Mouse (Mus musculus) layer of hippocampus, adult 18-20 months (tissue): Measurements from ENCODE around the gene Snta1. TPM values are rescaled to one million over a fixed set of nuclear protein-coding genes. Genes with fewer than 3 reads are reported as not detected.
A peak's percentile ranks its signal among the peaks of the same experiment; 100 is the strongest.

Source experiments
- DNase-seq, 2 experiments: peaks; one replicate each; pipeline ENCODE4 v3.0.0; 2022; ENCODE audit warnings: low spot score in 2 of 2
- total RNA-seq, 2 experiments: library from RNA; stranded (reverse); gene quantifications; 2 replicates each; pipeline ENCODE4 v1.2.3; 2021

Gene Snta1
- total RNA-seq, 2 experiments from 2014 or later = 45.3 to 47.7 TPM

DNA sequence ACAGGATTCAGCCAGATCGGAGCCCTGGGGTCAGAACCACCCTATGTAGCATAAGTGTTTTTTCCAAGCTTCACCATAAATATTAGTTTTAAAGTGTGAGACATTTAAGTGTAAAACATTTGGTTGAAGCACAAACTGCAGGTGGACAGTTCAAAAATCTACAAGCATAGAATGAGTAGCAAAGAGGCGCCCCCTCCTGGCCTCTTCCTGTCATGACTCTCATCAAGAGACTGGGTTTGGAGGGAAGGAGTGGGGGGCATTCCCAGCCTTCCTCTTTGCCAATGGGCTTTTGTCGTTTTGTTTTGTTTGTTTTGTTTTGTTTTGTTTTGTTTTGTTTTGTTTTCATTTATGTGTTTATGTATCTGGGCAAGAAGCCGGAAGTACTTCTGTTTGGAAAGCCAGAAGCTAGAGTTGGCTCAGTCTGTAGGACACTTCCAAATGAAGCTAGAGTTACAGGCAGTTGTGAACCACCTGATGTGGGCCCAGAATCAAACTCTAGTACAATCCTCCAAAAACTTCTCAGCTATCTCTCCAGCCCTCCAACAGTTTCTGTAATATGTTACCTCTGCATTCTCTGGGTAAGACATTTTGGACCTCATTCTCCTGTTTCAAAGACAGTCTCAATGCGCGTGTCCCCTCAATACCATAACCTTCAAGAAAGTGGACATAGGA, 33.8 kb downstream of the Snta1 start:
- DNase-seq = peak in 1 of 2 experiments; percentile 77

DNA sequence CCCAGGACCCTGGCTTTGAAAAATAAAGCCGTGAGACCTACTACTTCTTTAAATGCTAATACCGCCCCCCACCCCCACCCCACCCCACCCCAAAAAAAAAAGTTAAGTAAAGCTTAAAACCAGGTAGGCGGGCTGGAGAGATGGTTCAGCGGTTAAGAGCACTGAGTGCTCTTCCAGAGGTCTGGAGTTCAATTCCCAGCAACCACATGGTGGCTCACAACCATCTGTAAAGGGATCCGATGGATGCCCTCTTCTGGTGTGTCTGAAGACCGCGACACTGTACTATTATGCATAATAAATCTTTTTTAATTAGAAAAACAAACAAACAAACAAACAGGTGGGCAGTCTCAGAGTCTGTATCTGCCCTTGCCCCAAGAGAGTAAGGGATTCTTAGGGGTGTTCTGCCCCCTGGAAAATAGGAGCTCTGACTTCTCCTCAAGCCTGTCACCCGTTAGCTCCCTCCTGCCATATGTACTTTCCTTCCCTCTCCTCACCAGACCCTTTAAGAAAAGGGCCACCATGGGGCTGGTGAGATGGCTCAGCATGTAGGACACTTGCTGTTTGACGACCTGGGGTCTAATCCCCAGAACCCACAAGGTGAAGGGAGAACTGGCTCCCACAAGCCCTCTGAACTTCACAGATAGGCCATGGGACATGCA, 34.9 kb downstream of the Snta1 start, which contains the start of gene Cdk5rap1:
Gene Cdk5rap1 (minus strand): TSS at position 169 of the 659 bp plus-strand sequence.
- no peak for DNase-seq

DNA sequence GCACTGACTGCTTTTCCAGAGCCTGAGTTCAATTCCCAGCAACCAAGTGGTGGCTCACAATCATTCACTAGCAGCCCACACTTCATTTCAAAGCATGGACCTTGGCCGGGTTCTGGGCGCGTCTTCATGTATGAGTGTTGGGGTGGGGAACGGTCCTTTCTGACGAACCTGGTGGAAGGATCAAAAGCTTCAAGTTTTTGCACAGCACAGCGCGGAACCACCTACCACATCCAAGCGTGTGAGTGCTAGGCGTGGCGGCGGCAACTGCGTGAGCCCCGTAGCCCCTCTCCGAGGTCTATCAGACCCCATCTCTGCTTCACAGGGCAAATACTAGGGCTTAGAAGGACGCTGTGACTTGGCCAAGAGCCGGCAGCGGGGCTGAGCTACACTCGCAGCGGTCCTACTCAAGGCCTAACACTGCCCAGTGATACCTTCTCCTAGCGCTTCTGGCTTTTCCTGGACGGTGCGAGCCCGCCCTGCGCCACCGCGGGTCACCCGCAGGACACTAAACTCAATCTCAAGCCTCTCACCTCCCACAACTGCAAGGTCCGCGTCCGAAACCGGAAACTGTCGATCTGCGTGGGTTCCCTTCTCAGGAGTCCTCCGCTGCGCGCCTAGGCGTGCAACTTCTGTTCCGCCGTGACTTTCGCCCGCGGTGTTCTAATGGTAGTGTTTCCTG, 35.6 kb downstream of the Snta1 start:
- DNase-seq = peak; percentile 77 to 86

DNA sequence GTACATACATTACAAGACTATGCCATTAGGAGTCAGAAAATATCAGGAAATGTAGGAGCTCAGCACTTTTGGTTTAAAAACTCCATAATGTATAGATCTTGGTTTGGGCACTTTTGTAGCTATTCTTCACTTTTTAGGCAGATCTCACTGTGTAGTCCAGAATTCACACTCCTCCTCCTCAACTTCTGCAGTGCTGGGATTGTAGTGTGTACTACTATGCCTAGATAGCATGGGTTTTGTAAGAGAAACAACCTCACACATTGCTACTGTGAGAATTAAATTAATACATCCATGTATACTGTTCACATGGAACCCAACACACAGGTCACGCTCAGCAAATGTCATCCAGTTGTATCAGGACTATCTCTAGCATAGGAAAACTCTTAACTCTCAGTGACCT, 40.4 kb downstream of the Snta1 start:
- DNase-seq = no peak

DNA sequence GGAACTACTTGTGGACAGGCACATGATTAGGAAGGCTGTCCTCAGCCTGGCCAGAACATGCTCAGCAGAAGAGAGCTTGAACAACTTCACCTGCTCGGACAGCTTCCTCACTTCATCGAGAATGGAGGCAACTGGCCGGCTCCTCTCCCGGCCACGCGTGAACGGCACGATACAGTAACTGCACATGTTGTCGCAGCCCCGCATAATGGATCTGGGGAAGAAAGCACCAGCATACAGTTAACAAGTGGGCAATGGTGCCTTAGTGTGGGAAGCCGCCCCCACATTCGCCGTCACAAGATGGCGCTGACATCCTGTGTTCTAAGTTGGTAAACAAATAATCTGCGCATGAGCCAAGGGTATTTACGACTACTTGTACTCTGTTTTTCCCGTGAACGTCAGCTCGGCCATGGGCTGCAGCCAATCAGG, 53.9 kb downstream of the Snta1 start:
- DNase-seq = peak in 1 of 2 experiments; percentile 26

DNA sequence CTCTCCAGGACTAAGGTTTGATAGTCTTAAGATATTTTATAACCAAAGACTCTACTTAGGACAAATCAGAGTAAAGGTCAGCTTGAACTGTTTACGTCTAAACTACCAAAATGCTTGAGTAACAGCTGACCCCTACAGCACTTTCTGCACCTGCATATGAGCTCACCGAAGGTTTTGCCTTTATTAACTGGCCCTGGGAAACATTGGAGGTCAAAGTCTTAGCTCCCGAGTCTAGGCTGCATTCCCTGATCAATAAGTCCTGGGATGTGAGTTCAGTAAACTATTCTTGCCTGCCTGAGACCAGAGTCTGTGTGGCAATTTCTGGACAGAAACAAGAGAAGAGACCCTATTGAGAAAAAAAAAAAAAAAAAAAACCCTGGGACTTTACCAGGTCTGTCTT, 59.7 kb downstream of the Snta1 start:
- no peak for DNase-seq

DNA sequence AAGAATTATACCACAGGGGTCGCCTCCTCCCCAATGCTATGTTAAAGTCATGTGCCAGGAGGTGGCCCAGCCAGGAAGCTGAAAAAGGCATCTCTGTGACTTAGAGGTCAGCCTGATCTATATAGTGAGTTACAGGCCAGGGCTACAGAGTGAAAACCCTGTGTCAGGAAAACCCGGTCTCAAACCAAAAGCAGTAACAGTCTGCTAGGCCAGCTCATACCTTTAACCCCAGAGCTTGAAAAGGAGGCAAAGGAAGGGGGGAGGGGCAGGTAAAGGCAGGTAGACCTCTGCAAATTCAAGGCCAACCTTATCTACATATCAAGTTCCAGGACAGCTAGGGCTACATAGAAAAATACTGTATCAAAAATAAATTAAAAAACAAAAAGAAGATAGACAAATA, 68.5 kb downstream of the Snta1 start:
- DNase-seq = no peak

DNA sequence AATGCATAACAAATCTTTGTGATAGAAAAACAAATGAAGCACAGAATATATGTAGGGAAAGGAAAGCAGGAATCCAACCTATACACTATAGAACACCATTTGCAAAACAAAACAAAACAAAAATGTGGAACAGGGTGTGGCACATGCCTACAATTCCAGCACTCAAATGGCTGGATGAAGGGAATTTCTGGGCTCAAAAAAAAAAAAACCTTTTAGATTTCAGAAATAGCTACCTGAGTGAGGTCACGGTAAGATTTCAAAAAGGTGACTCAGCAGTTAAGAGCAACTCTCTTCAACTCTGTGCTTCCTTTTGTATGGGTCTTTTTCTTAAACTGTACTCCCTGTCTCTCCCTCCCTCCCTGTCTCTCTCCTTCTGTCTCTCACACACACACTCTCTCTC, 69.7 kb downstream of the Snta1 start:
- DNase-seq = no peak

DNA sequence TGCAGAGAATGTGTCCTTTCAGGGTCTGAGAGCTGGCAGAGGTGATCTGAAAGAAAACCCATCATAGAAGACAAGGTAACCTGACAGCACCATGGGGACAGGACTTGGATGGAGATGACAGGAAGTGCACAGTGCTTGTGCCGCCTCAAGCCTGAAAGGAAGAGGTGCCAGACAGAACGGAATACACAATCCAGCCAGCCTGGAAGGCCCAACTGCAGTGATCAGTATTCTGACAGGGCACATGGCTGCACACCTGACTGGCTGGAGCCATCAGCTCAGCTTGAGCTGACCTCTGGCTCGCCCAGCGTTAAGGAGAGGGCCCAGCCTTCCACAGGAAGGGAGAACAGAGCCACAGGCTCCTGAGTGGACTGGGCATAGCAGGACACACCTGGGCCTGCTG, 72.3 kb downstream of the Snta1 start:
- no peak for DNase-seq

DNA sequence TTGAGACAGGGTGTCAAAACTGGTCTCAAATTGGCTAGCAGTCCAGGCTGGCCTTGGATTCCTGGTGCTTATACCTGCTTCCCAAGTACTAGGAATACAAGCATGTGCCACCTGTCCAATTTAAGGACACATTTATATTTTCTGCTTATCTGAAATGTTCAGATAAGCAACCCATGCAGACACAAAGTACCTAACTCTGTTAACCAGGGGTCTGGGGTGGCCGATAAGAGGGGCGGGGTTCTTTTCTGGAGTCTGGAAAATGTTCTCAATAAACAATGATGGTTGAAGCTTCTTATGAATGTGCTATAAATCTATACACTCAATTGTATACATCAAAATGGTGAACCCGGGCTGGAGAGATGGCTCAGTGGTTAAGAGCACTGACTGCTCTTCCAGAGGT, 81.0 kb downstream of the Snta1 start:
- no peak for DNase-seq

Other genes starting within 250 kb of the Snta1 start
- gene Bpifa5, start 245.5 kb downstream of the Snta1 start, total RNA-seq = not detected
- under 1 TPM; 0.12 to 0.15 TPM for gene Bpifb1, start 217.3 kb downstream of the Snta1 start, total RNA-seq
- not detected for gene Bpifb5, start 184.4 kb downstream of the Snta1 start, total RNA-seq
- gene Bpifb9a, start 150.2 kb downstream of the Snta1 start, total RNA-seq = not detected
- gene Bpifb9b, start 100.9 kb downstream of the Snta1 start, total RNA-seq = not detected
- 10 to 100 TPM; 14.8 to 14.9 TPM for gene Cdk5rap1, start 35.1 kb downstream of the Snta1 start, total RNA-seq
- 10 to 100 TPM; 47.9 to 48.9 TPM for gene Cbfa2t2, start 28.4 kb upstream of the Snta1 start, total RNA-seq
- under 1 TPM in 1 of 2 experiments, not detected in 1; 0.47 TPM for gene 1700003F12Rik, start 139.0 kb upstream of the Snta1 start, total RNA-seq
- not detected for gene Actl10, start 143.7 kb upstream of the Snta1 start, total RNA-seq
- gene Necab3, start 150.8 kb upstream of the Snta1 start, total RNA-seq = 10 to 100 TPM; 20.9 to 26.5 TPM
- gene E2f1, start 161.8 kb upstream of the Snta1 start, total RNA-seq = 1 to 10 TPM; 4.4 to 4.7 TPM
- gene Pxmp4, start 195.6 kb upstream of the Snta1 start, total RNA-seq = 10 to 100 TPM in 1 of 2 experiments, 1 to 10 TPM in 1; 10.0 to 10.8 TPM
- gene Zfp341, start 205.2 kb upstream of the Snta1 start, total RNA-seq = 10 to 100 TPM in 1 of 2 experiments, 1 to 10 TPM in 1; 9.4 to 10.6 TPM
- not detected for gene 4930519P11Rik, start 205.3 kb upstream of the Snta1 start, total RNA-seq
- 100 to 1,000 TPM; 222 to 223 TPM for gene Chmp4b, start 243.6 kb upstream of the Snta1 start, total RNA-seq